Mouse (Mus musculus): Measurements from ENCODE around the gene Olfr90.

GRCm38 (mm10) chr17:37046312-37047112 lies 41.8 kb downstream of the Olfr90 start:
- TF ChIP-seq POLR2A (IDR thresholded peaks at IDR 0.05; ENCODE audit: low read depth, low read length) (no peak), CTCF (IDR thresholded peaks at IDR 0.05; ENCODE audit: extremely low read depth, insufficient read depth, insufficient read length, insufficient replicate concordance) (no peak)

Measured in spleen, adult 2 months (tissue).